Comparison of ENCODE assay signal across 8 mouse cellular contexts in genomic region chr4:126150297-126150948, GRCm38 (mm10). TPM values are rescaled to one million over a fixed set of nuclear protein-coding genes. Genes with fewer than 3 reads are reported as not detected.
DNase-seq lines count a peak whose midpoint lies in the region; ATAC-seq lines count a peak whose summit lies in the region.

No protein-coding gene starts in this region.

- H3K4me3 ChIP-seq in heart, embryonic 10.5 days = peak overlapping the region; percentile 78

- peak overlapping the region; percentile 94 for H3K27ac ChIP-seq in heart, embryonic 10.5 days

- peaks cover 77% of the 10 kb centered on the region for H3K4me1 ChIP-seq in heart, embryonic 10.5 days

- no peaks in the 10 kb centered on the region for H3K9me3 ChIP-seq in heart, embryonic 10.5 days

- ATAC-seq in erythroid progenitor cell, adult 5-6 weeks (replicated peaks; ENCODE audit: low FRiP score, poor library complexity, severe bottlenecking) = no peak

- H3K36me3 ChIP-seq in heart, embryonic 10.5 days = peaks cover 15% of the 10 kb centered on the region; the same call in 1 of the 2 replicates

- 31% methylated on average over 16 of the region's 16 CpGs for WGBS in heart, embryonic 10.5 days

- peak; percentile 100 for DNase-seq in NIH3T3 (ENCODE audit: low read depth)
- DNase-seq in embryo, embryonic 10 days (ENCODE audit: low spot score) = peak; percentile 89
- DNase-seq in heart, embryonic 10.5 days (ENCODE audit: low spot score) = peak; percentile 90
- DNase-seq in kidney, postnatal 14 days = peak; percentile 90
- peak; percentile 85 to 95 for DNase-seq in lung, postnatal 4 days
- no peak for DNase-seq in frontal cortex, postnatal 25 days (ENCODE audit: low spot score in 2 of 2)
- no peak for DNase-seq in layer of hippocampus, postnatal 10 days (ENCODE audit: low spot score in 2 of 2)

- H3K27me3 ChIP-seq in heart, embryonic 10.5 days (ENCODE audit: insufficient read depth, poor library complexity, severe bottlenecking) = peaks cover 25% of the 10 kb centered on the region

RNA-seq across cellular contexts. Expression of gene Eva1b, which starts 2.9 kb away (rescaled TPM):
- 26.3 and 39.5 TPM in 2 replicates for polyA plus RNA-seq in heart, embryonic 10.5 days (2016; fragmentation: Nextera tagmentation; extraction: Ambion mirVana)
- not detected in 2 replicates for total RNA-seq in erythroid progenitor cell, adult 5-6 weeks (2015; ENCODE audit: low replicate concordance)
- 0.51 TPM in 1 of 2 replicates, not detected in the other for total RNA-seq in erythroid progenitor cell, adult 5-6 weeks (2017; ENCODE audit: low replicate concordance)
- total RNA-seq in layer of hippocampus, postnatal 10 days (2021) = 10 to 100 TPM in 1 of 2 experiments, 1 to 10 TPM in 1; 6.7 to 10.4 TPM

RNA-seq across cellular contexts. Expression of gene Sh3d21, which starts 12.9 kb away (rescaled TPM):
- polyA plus RNA-seq in heart, embryonic 10.5 days (2016; fragmentation: Nextera tagmentation; extraction: Ambion mirVana) = 2.0 and 3.1 TPM in 2 replicates
- total RNA-seq in erythroid progenitor cell, adult 5-6 weeks (2015; ENCODE audit: low replicate concordance) = 1.8 TPM in 1 of 2 replicates, not detected in the other
- total RNA-seq in erythroid progenitor cell, adult 5-6 weeks (2017; ENCODE audit: low replicate concordance) = 0.90 TPM in 1 of 2 replicates, not detected in the other
- 1 to 10 TPM; 1.0 to 1.1 TPM for total RNA-seq in layer of hippocampus, postnatal 10 days (2021)

RNA-seq across cellular contexts. Expression of gene Stk40, which starts 46.7 kb away (rescaled TPM):
- 37.7 and 39.0 TPM in 2 replicates for polyA plus RNA-seq in heart, embryonic 10.5 days (2016; fragmentation: Nextera tagmentation; extraction: Ambion mirVana)
- total RNA-seq in erythroid progenitor cell, adult 5-6 weeks (2015; ENCODE audit: low replicate concordance) = 4.7 and 10.1 TPM in 2 replicates
- total RNA-seq in erythroid progenitor cell, adult 5-6 weeks (2017; ENCODE audit: low replicate concordance) = 2.4 and 6.4 TPM in 2 replicates
- total RNA-seq in layer of hippocampus, postnatal 10 days (2021) = 10 to 100 TPM; 19.7 to 20.7 TPM

RNA-seq across cellular contexts. Expression of gene Thrap3, which starts 52.1 kb away (rescaled TPM):
- polyA plus RNA-seq in heart, embryonic 10.5 days (2016; fragmentation: Nextera tagmentation; extraction: Ambion mirVana) = 194 and 200 TPM in 2 replicates
- total RNA-seq in erythroid progenitor cell, adult 5-6 weeks (2015; ENCODE audit: low replicate concordance) = 169 and 213 TPM in 2 replicates
- total RNA-seq in erythroid progenitor cell, adult 5-6 weeks (2017; ENCODE audit: low replicate concordance) = 298 and 354 TPM in 2 replicates
- total RNA-seq in layer of hippocampus, postnatal 10 days (2021) = 100 to 1,000 TPM; 141 to 144 TPM

RNA-seq across cellular contexts. Expression of gene Lsm10, which starts 54.0 kb away (rescaled TPM):
- polyA plus RNA-seq in heart, embryonic 10.5 days (2016; fragmentation: Nextera tagmentation; extraction: Ambion mirVana) = 47.5 and 47.7 TPM in 2 replicates
- 18.0 and 73.2 TPM in 2 replicates for total RNA-seq in erythroid progenitor cell, adult 5-6 weeks (2015; ENCODE audit: low replicate concordance)
- 2.2 and 4.1 TPM in 2 replicates for total RNA-seq in erythroid progenitor cell, adult 5-6 weeks (2017; ENCODE audit: low replicate concordance)
- total RNA-seq in layer of hippocampus, postnatal 10 days (2021) = 10 to 100 TPM; 15.6 TPM

Comparison
In these comparisons a context has a peak if more than half of its experiments do, and no peak if none do; other contexts are left out.
1. DNase-seq: peak in NIH3T3 (single experiment), embryo, embryonic 10 days (single experiment), heart, embryonic 10.5 days (single experiment), kidney, postnatal 14 days (single experiment) and lung, postnatal 4 days (2 of 2); none in frontal cortex, postnatal 25 days (0 of 2) and layer of hippocampus, postnatal 10 days (0 of 2).
2. RNA of gene Eva1b, which starts 2.9 kb away (total RNA-seq): 6.7 to 10.4 TPM in layer of hippocampus, postnatal 10 days; 0.51 TPM in erythroid progenitor cell, adult 5-6 weeks; every median in the first group is over 4 times any median in the second.